Comparison of ENCODE assay signal across 14 mouse cellular contexts in the genomic region with DNA sequence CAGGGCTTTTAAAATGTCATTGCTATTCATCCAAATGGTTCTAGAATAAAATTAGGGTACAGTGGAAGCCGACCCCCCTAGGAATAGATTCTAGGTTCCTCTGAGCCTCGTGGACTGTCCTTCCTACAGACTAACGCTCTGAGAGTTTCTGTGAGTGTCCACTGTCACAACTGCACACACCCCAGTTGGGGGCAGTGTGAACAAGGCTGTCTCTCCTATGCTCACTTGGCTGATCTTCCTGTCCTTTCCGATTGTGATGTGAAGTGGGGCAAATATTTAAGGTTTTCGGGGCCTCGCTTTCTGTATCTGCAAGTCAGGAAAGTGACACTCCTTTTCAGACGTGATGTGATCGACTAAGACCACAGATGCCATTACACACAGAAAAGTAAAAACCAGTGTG.
DNase-seq lines count a peak whose midpoint lies in the region; ATAC-seq and TF ChIP-seq lines count a peak whose summit lies in the region.
"Had no signal": no experiment of that assay in that cellular context is flagged by ENCODE, and none has a peak within 500 bp of the region (broad histone marks: within the 10 kb centered on the region; RNA-seq: fewer than 3 reads in every experiment).

No protein-coding gene starts in this region.

- no peak for DNase-seq in heart, postnatal 0 days (ENCODE audit: low spot score)
- no peak for DNase-seq in heart, postnatal 14 days
- no peak for DNase-seq in lung, adult 2 months
- no peak for DNase-seq in lung, postnatal 25 days (ENCODE audit: low spot score)
- DNase-seq in NIH3T3 (ENCODE audit: low read depth): peak; percentile 28
- peak; percentile 21 for DNase-seq in retina, embryonic 14.5 days (ENCODE audit: low spot score)
- DNase-seq: adrenal gland, postnatal 10 days; cerebellum, postnatal 14 days; heart, adult 11 months; kidney, adult 8-10 months had no signal

- no peak for TF ChIP-seq POLR2A in lung, adult 2 months (IDR thresholded peaks at IDR 0.05; ENCODE audit: borderline replicate concordance, extremely low read depth, low read depth, low read length)

- H3K9ac ChIP-seq in heart, postnatal 0 days (replicated peaks; ENCODE audit: low read depth, low read length): no peak overlapping the region
- H3K9ac ChIP-seq: embryonic facial prominence, embryonic 13.5 days; heart, embryonic 15.5 days; hindbrain, embryonic 14.5 days had no signal

- no peak for ATAC-seq in heart, postnatal 0 days (ENCODE audit: insufficient read depth, low read depth)
- no peak for ATAC-seq in monocyte, adult 5-6 weeks (replicated peaks; ENCODE audit: insufficient number of reproducible peaks, low FRiP score, low TSS enrichment, poor library complexity, severe bottlenecking)

- H3K27ac ChIP-seq in heart, postnatal 0 days (ENCODE audit: low read depth): no peak overlapping the region
- H3K27ac ChIP-seq: embryonic facial prominence, embryonic 13.5 days; heart, embryonic 15.5 days; hindbrain, embryonic 14.5 days had no signal

- H3K4me1 ChIP-seq in heart, postnatal 0 days (ENCODE audit: control insufficient read depth, insufficient read depth): no peaks in the 10 kb centered on the region
- H3K4me1 ChIP-seq in lung, adult 2 months (ENCODE audit: control insufficient read depth, insufficient read depth, low read length): no peaks in the 10 kb centered on the region
- H3K4me1 ChIP-seq: heart, embryonic 15.5 days had no signal

- H3K36me3 ChIP-seq in heart, postnatal 0 days (replicated peaks; ENCODE audit: control insufficient read depth, insufficient read depth, low read length): no peaks in the 10 kb centered on the region
- H3K36me3 ChIP-seq: heart, embryonic 15.5 days had no signal

- H3K4me2 ChIP-seq in heart, postnatal 0 days (ENCODE audit: low read depth, low read length): no peak overlapping the region
- H3K4me2 ChIP-seq: embryonic facial prominence, embryonic 13.5 days; heart, embryonic 15.5 days; hindbrain, embryonic 14.5 days had no signal

- WGBS in heart, postnatal 0 days: 69% methylated on average over 8 of the region's 8 CpGs
- WGBS in lung, adult 2 months: 78% methylated on average over 8 of the region's 8 CpGs

- TF ChIP-seq CTCF in heart, postnatal 0 days (IDR thresholded peaks at IDR 0.05; ENCODE audit: low read depth): peak; percentile 35
- TF ChIP-seq CTCF in lung, adult 2 months (IDR thresholded peaks at IDR 0.05; ENCODE audit: insufficient read depth, low read length): peak; percentile 23; the same call in 1 of the 2 replicates

- H3K4me3 ChIP-seq in heart, postnatal 0 days (ENCODE audit: low read depth, low read length): no peak overlapping the region
- no peak overlapping the region for H3K4me3 ChIP-seq in lung, adult 2 months (replicated peaks; ENCODE audit: extremely low read depth, low read depth, low read length)
- H3K4me3 ChIP-seq: embryonic facial prominence, embryonic 13.5 days; heart, embryonic 15.5 days had no signal

- intact Hi-C loops in heart, postnatal 14 days (cut with DNase I): no loop called here

- H3K9me3 ChIP-seq in heart, postnatal 0 days (replicated peaks; ENCODE audit: control insufficient read depth, low read length): no peaks in the 10 kb centered on the region
- H3K9me3 ChIP-seq: embryonic facial prominence, embryonic 13.5 days; heart, embryonic 15.5 days had no signal

- H3K27me3 ChIP-seq in heart, postnatal 0 days (ENCODE audit: control insufficient read depth, insufficient read depth, low read length): no peaks in the 10 kb centered on the region
- H3K27me3 ChIP-seq: embryonic facial prominence, embryonic 13.5 days; heart, embryonic 15.5 days had no signal

- no peak for TF ChIP-seq EP300 in heart, postnatal 0 days (IDR thresholded peaks at IDR 0.05; ENCODE audit: low read depth)

Comparison
In these comparisons a context has a peak if more than half of its experiments do, and no peak if none do; other contexts are left out.
1. DNase-seq: peak in NIH3T3 (single experiment) and retina, embryonic 14.5 days (single experiment); none in heart, postnatal 0 days (single experiment), heart, postnatal 14 days (0 of 2), lung, adult 2 months (single experiment) and lung, postnatal 25 days (single experiment).